Mouse (Mus musculus): Measurements from ENCODE around the gene Nabp2. TPM values are rescaled to one million over a fixed set of nuclear protein-coding genes. Genes with fewer than 3 reads are reported as not detected.

The Nabp2 gene
- 9.5 and 10.9 TPM in 2 replicates for polyA plus RNA-seq (2012; rRNA removed)

DNA sequence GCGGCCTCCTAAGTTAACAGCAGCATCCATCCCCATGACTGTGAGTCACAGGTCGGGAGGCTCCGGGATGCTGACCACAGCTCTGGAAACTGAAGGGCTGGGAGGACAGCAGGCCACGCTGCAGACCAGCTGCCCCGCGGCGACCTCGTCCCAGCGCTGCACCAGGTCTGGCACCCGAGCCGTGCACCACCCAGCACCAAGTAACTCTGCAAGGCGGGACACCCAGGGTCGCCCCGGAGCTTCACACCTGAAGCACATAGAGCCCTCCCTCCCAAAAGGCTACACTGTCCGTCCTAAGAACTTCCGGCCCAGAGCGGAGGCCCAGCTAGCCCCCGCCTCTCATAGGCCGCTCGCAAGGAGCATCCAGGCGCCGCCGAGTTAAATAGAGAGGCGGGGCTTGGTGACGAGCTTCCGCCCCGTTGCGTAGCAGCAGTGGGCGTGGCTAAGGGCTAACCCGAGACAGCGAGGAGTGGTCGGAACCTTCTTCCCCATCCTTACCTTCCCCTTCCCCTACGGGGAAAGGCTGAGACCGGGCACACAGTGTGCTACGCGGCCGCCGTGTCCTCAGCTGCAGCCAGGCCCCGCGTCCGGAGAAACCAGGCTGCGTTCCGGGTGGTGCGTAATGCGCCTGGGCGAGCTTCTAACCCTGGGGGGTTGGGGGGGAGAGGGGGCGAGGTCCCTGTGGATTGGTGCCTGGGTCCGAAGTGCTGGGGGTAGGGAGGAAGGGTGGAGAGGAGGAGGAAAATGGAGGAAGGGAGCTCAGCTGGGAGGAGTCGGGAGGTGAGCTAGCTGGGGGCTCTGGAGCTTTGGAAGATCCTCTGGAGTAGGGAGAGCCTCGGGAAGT is at the start of gene Nabp2, which contains the start of gene Rnf41:
Gene Nabp2 (minus strand): TSS at position 282 of the 844 bp plus-strand sequence.
Gene Rnf41 (plus strand): TSS at position 447 of the 844 bp plus-strand sequence.

DNA sequence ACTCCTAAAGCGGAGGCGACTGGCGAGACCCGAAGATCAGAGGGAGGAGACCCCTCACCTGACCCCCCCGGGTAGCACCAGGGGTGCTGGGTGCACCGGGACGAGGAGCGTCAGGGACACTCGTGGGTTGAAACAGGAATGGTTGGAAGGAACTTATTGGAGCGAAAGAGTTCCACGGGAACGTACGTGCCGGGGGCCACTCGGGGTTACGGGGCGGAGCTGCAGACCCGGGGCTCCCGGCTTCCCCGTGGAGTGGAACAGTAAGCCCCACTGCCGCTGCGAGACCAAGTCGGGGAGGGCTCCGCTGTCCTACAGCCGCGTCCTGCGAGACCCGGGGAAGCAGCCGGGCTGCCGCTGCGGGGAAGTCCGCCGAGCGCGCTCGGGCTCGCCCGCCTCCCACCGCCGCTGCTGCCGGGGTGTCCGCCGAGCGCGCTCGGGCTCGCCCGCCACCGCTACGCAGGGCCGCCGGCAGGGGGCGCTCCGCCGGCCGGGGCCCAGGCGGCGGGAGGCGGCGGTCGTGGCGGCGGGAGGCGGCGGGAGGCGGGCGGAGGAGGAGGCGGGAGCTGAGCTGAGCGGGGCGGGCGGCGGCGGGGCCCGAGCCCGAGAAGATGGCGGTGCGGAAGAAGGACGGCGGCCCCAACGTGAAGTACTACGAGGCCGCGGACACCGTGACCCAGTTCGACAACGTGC is 47.6 kb upstream of the Nabp2 start, which contains the start of gene Smarcc2:
Gene Smarcc2 (plus strand): TSS at position 530 of the 690 bp plus-strand sequence.

DNA sequence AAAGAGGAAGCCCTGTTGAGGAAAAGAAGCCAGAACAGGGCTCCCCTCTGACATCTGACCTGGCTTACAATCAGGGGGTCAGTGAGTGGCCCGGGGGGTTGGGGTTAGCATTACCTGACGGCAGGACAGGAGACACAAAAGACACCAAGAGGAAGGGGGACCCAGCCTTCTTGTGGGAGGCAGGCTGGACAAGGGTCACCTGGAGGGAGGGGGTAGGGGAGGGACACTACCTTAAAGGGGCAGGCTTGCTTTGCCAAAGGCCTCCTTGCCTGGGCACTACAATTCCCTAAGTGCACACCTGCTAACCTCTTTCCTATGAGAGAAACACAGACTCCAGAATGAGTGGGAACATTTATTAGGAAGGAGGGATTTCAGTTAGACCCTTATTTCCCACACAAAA is 10.2 kb downstream of the Nabp2 start, which contains the start of gene Slc39a5:
Gene Slc39a5 (minus strand): TSS at position 174 of the 400 bp plus-strand sequence.

DNA sequence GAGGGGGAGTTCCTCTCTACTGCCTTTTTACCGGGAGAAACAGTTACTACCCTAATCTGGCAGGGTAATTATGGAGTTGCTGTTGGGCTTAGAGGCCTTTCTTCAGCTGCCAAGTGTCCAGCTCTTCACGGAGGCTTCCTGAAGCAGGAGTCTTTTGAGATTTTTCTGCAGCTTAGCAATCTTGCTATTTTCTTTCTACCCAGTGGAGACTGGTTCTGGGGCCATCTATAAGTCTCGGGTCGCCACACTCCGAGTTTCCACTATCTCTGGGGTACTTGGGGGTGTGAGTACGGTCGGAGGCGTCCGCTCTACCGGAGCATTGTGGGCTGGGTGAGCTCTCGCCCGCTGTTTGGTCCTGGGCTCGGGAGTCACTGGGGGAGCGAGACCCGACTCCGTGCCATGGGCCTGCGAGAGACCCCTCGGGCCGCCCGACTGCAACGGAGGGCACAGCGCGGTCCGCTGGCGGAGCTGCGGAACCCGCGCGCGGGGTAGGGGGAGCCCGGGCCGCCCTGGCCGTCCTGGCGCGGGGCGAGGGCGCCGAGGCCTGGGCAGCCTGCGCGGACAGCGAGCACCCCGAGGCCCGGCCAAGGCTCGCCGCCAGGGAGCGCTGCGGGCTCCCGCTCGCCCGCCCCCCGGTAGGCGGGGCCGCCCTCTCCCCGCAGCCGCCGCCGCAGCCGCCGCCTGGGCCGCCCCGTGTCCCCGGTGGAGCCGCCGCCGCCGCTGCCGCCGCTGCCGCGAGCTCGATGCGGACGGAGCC is 34.7 kb downstream of the Nabp2 start, which contains the start of gene Ankrd52:
Gene Ankrd52 (plus strand): TSS at position 661 of the 757 bp plus-strand sequence.

DNA sequence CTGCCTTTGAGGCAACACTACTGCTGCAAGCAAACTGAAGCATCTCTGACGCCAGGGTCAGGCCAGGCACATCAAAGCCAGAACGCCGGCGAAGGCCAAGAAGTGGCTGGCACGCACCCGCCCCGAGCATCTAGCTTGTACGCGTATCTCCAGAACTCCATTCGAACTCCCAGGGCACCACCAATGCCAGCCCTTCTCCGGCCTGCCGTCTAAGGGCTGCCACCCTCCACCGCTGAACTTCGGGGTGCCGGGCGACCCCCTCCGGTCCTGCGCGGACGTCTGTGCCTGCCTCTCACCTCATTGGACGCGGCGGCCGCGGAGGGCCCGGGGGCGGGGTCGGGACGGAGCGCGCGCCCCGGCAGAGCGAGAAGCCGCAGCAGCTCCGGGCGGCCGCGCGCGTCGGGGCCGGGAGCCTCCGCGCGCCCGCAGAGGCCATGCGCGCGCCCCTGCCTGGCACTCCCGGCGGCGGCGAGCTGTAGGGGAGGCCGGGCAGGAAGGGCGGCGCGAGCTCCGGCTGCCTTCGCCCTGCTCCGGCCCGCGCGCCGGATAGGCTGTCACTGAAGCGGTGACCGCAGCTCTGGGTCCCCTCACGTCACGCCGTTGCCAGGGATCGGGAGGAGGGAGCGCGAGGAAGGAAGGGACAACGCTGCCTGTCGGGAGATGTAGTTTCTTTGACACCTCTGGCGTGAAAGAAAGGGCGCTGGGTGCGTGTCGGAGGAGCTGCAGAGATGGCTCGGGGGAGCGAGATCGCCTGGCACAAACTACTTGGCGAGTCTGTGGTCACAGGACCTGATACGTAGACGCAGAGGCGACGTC is 42.7 kb downstream of the Nabp2 start, which contains the start of gene Coq10a:
Gene Coq10a (minus strand): TSS at position 596 of the 816 bp plus-strand sequence.

Other genes with a start within 250 kb of the Nabp2 start
- gene Rbms2, start 231.2 kb downstream of the Nabp2 start, polyA plus RNA-seq (2012; rRNA removed), result 38.4 and 39.6 TPM in 2 replicates
- gene Gls2, start 217.0 kb downstream of the Nabp2 start, polyA plus RNA-seq (2012; rRNA removed), result 3.0 and 3.8 TPM in 2 replicates
- gene Spryd4, start 199.7 kb downstream of the Nabp2 start, polyA plus RNA-seq (2012; rRNA removed), result 5.6 and 6.4 TPM in 2 replicates
- not detected in 2 replicates for gene Mip, start 185.7 kb downstream of the Nabp2 start, polyA plus RNA-seq (2012; rRNA removed)
- 0.65 and 1.6 TPM in 2 replicates for gene Timeless, start 179.4 kb downstream of the Nabp2 start, polyA plus RNA-seq (2012; rRNA removed)
- gene Apon, start 157.4 kb downstream of the Nabp2 start, polyA plus RNA-seq (2012; rRNA removed), result 0.10 TPM in 1 of 2 replicates, not detected in the other
- 0.87 and 0.95 TPM in 2 replicates for gene Apof, start 142.8 kb downstream of the Nabp2 start, polyA plus RNA-seq (2012; rRNA removed)
- 6.2 and 8.3 TPM in 2 replicates for gene Stat2, start 140.9 kb downstream of the Nabp2 start, polyA plus RNA-seq (2012; rRNA removed)
- 0.04 TPM in 1 of 2 replicates, not detected in the other for gene Il23a, start 112.7 kb downstream of the Nabp2 start, polyA plus RNA-seq (2012; rRNA removed)
- 5.9 and 9.0 TPM in 2 replicates for gene Pan2, start 108.2 kb downstream of the Nabp2 start, polyA plus RNA-seq (2012; rRNA removed)
- 10.5 and 16.3 TPM in 2 replicates for gene Cnpy2, start 89.0 kb downstream of the Nabp2 start, polyA plus RNA-seq (2012; rRNA removed)
- gene Cs, start 73.8 kb downstream of the Nabp2 start, polyA plus RNA-seq (2012; rRNA removed), result 146 and 160 TPM in 2 replicates
- gene Coq10a, start 42.5 kb downstream of the Nabp2 start, polyA plus RNA-seq (2012; rRNA removed), result 8.6 and 9.5 TPM in 2 replicates
- 7.5 and 9.2 TPM in 2 replicates for gene Ankrd52, start 34.4 kb downstream of the Nabp2 start, polyA plus RNA-seq (2012; rRNA removed)
- 0.83 and 0.84 TPM in 2 replicates for gene Slc39a5, start 10.3 kb downstream of the Nabp2 start, polyA plus RNA-seq (2012; rRNA removed)
- gene Rnf41, start 165 bp upstream of the Nabp2 start, polyA plus RNA-seq (2012; rRNA removed), result 7.1 and 8.2 TPM in 2 replicates
- gene Smarcc2, start 47.8 kb upstream of the Nabp2 start, polyA plus RNA-seq (2012; rRNA removed), result 32.1 and 38.8 TPM in 2 replicates
- gene Myl6, start 82.7 kb upstream of the Nabp2 start, polyA plus RNA-seq (2012; rRNA removed), result 404 and 639 TPM in 2 replicates
- 1.6 and 1.9 TPM in 2 replicates for gene Myl6b, start 87.2 kb upstream of the Nabp2 start, polyA plus RNA-seq (2012; rRNA removed)
- 22.8 and 23.2 TPM in 2 replicates for gene Esyt1, start 114.4 kb upstream of the Nabp2 start, polyA plus RNA-seq (2012; rRNA removed)
- gene Zc3h10, start 136.3 kb upstream of the Nabp2 start, polyA plus RNA-seq (2012; rRNA removed), result 6.9 and 7.8 TPM in 2 replicates
- 1,075 and 1,307 TPM in 2 replicates for gene Rpl41, start 137.8 kb upstream of the Nabp2 start, polyA plus RNA-seq (2012; rRNA removed)
- 4.8 and 7.2 TPM in 2 replicates for gene Pa2g4, start 154.5 kb upstream of the Nabp2 start, polyA plus RNA-seq (2012; rRNA removed)
- gene Erbb3, start 178.2 kb upstream of the Nabp2 start, polyA plus RNA-seq (2012; rRNA removed), result 15.2 and 18.8 TPM in 2 replicates
- gene Rps26, start 215.3 kb upstream of the Nabp2 start, polyA plus RNA-seq (2012; rRNA removed), result 506 and 586 TPM in 2 replicates
- 0.70 and 0.71 TPM in 2 replicates for gene Ikzf4, start 234.5 kb upstream of the Nabp2 start, polyA plus RNA-seq (2012; rRNA removed)